Mouse (Mus musculus) cortical plate, adult 2 months (tissue): ENCODE data around the gene Unc5a. TPM values are rescaled to one million over a fixed set of nuclear protein-coding genes. Genes with fewer than 3 reads are reported as not detected.

Experiments
- H3K27ac ChIP-seq: fragments of 200-500 bp; 2 replicates; pipeline ENCODE4 v1.5.1; 2012; ENCODE audit warnings: low read length, control low read depth, inconsistent platforms; ENCODE audit not compliant: insufficient read depth
- H3K4me1 ChIP-seq: fragments of 200-500 bp; 2 replicates; pipeline ENCODE4 v1.6.1; 2011; ENCODE audit warnings: low read length; ENCODE audit not compliant: control insufficient read depth, insufficient read depth
- H3K4me3 ChIP-seq: fragments of 200-500 bp; 2 replicates; pipeline ENCODE4 v1.5.1; 2011; ENCODE audit warnings: mild to moderate bottlenecking, low read length, control low read depth; ENCODE audit not compliant: insufficient read depth
- CTCF ChIP-seq: fragments of 200-500 bp; IDR thresholded peaks from 2 replicates; pipeline ENCODE4 v1.5.1; 2011; ENCODE audit warnings: mild to moderate bottlenecking, control low read depth, low read length; ENCODE audit not compliant: insufficient read depth; ENCODE audit errors: extremely low read depth
- POLR2A ChIP-seq: fragments of 200-500 bp; IDR thresholded peaks from 2 replicates; pipeline ENCODE4 v1.6.1; 2011; ENCODE audit warnings: mild to moderate bottlenecking, low read length, control low read depth; ENCODE audit not compliant: insufficient read depth; ENCODE audit errors: extremely low read depth
- polyA plus RNA-seq: library from polyadenylated mRNA; depleted of rRNA; stranded (reverse); fragments of >200 nt; gene quantifications from 2 replicates; pipeline ENCODE4 v1.2.3, GENCODE M21; 2012

Gene Unc5a
- polyA plus RNA-seq, 1 experiment, result 62.2 TPM

- H3K4me1 ChIP-seq, result peaks cover 3% of the 10 kb centered on the region
- H3K4me3 ChIP-seq, result no peak overlapping the region
- no peak overlapping the region for H3K27ac ChIP-seq
- TF ChIP-seq CTCF (no peak), POLR2A (no peak)
Observed at GRCm38 (mm10) chr13:54930123-54930522, 19.1 kb upstream of the Unc5a start.

GRCm38 (mm10) chr13:54934873-54935272, 14.3 kb upstream of the Unc5a start:
- Histone ChIP-seq H3K27ac (no peak overlapping the region), H3K4me1 (peaks cover 14% of the 10 kb centered on the region), H3K4me3 (no peak overlapping the region)
- TF ChIP-seq POLR2A, result no peak
- TF ChIP-seq CTCF, result no peak

DNA sequence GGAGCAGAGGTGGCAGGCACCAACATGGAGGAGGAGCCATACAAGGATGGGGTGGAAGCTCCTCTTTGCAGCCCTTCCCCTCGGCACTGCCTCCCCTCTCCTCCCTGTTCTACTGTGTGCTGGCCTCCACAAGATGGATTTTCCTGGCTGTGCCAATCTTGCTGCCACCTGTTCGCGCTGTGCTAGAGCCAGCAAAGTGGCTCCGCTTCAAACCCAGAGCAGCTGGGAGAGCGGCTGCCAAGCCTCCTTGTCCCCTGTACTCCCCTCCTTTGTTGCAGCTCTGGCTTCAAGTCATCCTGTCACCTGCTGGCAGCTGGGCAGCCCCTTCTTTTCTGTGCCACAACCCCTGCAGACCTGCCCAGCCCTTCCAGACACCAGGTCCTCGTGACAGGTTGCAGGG, 13.0 kb upstream of the Unc5a start:
- Histone ChIP-seq H3K27ac (no peak overlapping the region), H3K4me1 (peaks cover 14% of the 10 kb centered on the region), H3K4me3 (no peak overlapping the region)
- TF ChIP-seq POLR2A (no peak), CTCF (no peak)

- peaks cover 18% of the 10 kb centered on the region for H3K4me1 ChIP-seq
- no peak overlapping the region for H3K4me3 ChIP-seq
- H3K27ac ChIP-seq, result peak overlapping the region; percentile 52
- TF ChIP-seq CTCF (no peak), POLR2A (0 out of 2 replicates have a peak, but pooled peaks have one; percentile 40)
Observed at GRCm38 (mm10) chr13:54937885-54938284, 11.3 kb upstream of the Unc5a start.

- TF ChIP-seq POLR2A, result no peak
- TF ChIP-seq CTCF, result no peak
- Histone ChIP-seq H3K27ac (peak overlapping the region; percentile 52; the same call in 1 of the 2 replicates), H3K4me3 (no peak overlapping the region), H3K4me1 (peaks cover 18% of the 10 kb centered on the region)
Observed at GRCm38 (mm10) chr13:54938493-54938892, 10.7 kb upstream of the Unc5a start.

GRCm38 (mm10) chr13:54944411-54945157, 4.6 kb upstream of the Unc5a start:
- no peak overlapping the region for H3K4me3 ChIP-seq
- H3K4me1 ChIP-seq, result peaks cover 9% of the 10 kb centered on the region
- no peak for TF ChIP-seq CTCF
- TF ChIP-seq POLR2A, result no peak
- H3K27ac ChIP-seq, result no peak overlapping the region

GRCm38 (mm10) chr13:54945332-54945731, 3.9 kb upstream of the Unc5a start:
- Histone ChIP-seq H3K4me3 (no peak overlapping the region), H3K4me1 (peaks cover 9% of the 10 kb centered on the region), H3K27ac (no peak overlapping the region)
- TF ChIP-seq CTCF (no peak), POLR2A (no peak)

DNA sequence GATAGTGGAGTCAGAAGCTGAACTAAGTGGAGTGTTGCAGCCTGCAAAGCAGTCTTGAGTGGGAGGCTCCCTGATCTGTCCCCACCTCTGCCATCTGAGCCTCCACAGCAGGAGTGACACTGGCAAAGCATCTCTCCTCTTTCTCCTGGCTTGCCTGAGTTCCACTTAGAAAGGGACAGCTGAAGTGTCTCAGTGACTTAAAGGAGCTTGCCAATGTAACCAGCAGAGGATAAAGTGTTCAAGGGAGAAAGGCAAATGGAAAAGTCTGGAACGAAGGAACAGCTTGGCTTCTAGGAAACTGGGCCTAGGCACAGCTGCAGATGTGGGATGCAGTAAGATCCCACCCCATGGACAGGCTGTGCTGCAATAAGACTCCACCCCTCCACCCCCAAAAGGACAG, 2.8 kb upstream of the Unc5a start:
- Histone ChIP-seq H3K4me1 (peaks cover 9% of the 10 kb centered on the region), H3K4me3 (no peak overlapping the region), H3K27ac (no peak overlapping the region)
- TF ChIP-seq POLR2A (no peak), CTCF (no peak)

GRCm38 (mm10) chr13:54949592-54949991, 381 bp downstream of the Unc5a start:
- Histone ChIP-seq H3K4me1 (peaks cover 2% of the 10 kb centered on the region), H3K27ac (peak overlapping the region; percentile 98), H3K4me3 (peak overlapping the region; percentile 63)
- TF ChIP-seq POLR2A (no peak), CTCF (no peak)

DNA sequence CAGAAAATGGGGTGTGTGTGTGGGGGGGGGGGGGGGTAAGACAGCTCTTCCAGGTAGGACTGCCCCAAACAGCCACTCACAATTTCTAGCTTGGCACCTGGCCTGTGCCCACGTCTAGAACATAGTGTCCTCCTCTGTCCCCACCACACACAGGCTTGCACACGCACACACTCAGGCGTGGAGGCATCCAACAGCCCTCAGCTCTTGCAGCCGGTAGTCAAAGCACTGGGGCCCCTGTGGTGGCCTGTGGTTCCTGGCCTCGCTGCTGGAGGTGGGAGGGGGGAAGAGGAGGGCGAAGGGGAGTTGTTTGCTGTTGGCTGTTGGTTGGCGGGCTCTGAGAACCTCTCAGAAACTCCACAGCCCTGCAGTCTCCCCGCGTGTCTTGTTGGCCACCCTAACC, 920 bp downstream of the Unc5a start:
- Histone ChIP-seq H3K4me1 (peaks cover 4% of the 10 kb centered on the region), H3K4me3 (peak overlapping the region; percentile 63), H3K27ac (no peak overlapping the region; the same call in 1 of the 2 replicates)
- no peak for TF ChIP-seq CTCF
- no peak for TF ChIP-seq POLR2A

GRCm38 (mm10) chr13:54951166-54951565, 2.0 kb downstream of the Unc5a start:
- TF ChIP-seq CTCF (no peak), POLR2A (no peak)
- Histone ChIP-seq H3K4me1 (peaks cover 4% of the 10 kb centered on the region), H3K4me3 (peak overlapping the region; percentile 63), H3K27ac (no peak overlapping the region)
